Mouse (Mus musculus) cerebellum, adult (tissue): Measurements from ENCODE around the gene Abi2.
"Not testable (repeated sequence)": the region's sequence is repeated elsewhere in the genome, so short reads cannot be mapped to it uniquely, and the experiment has no call there.

ENCODE experiments used
- ATAC-seq: cut with Nextera tagmentation; 2 replicates; pipeline ENCODE4 v1.9.2; 2017; ENCODE audit warnings: mild to moderate bottlenecking, moderate library complexity, mixed read lengths; ENCODE audit not compliant: insufficient number of reproducible peaks, low FRiP score, low TSS enrichment

The Abi2 gene

GRCm38 (mm10) chr1:60409168-60409828, at the start of gene Abi2:
TSS of gene Abi2 (plus strand) at chr1:60409619.
- peak; percentile 83 for ATAC-seq

GRCm38 (mm10) chr1:60361626-60362025, 47.8 kb upstream of the Abi2 start:
- ATAC-seq, result no peak

- no peak for ATAC-seq
Measured at GRCm38 (mm10) chr1:60376556-60376955, 32.9 kb upstream of the Abi2 start.

GRCm38 (mm10) chr1:60381910-60382309, 27.5 kb upstream of the Abi2 start:
- no peak for ATAC-seq

- ATAC-seq, result no peak
Measured at GRCm38 (mm10) chr1:60404848-60405247, 4.6 kb upstream of the Abi2 start.

GRCm38 (mm10) chr1:60408501-60409167, 785 bp upstream of the Abi2 start:
- ATAC-seq, result no peak; the same call in 1 of the 2 replicates

GRCm38 (mm10) chr1:60409928-60410817, 754 bp downstream of the Abi2 start:
- peak; percentile 56 for ATAC-seq

GRCm38 (mm10) chr1:60416724-60417123, 7.3 kb downstream of the Abi2 start:
- no peak for ATAC-seq

- ATAC-seq, result no peak
Measured at GRCm38 (mm10) chr1:60423882-60424281, 14.5 kb downstream of the Abi2 start.

- ATAC-seq, result no peak
Measured at GRCm38 (mm10) chr1:60428341-60428740, 18.9 kb downstream of the Abi2 start.

GRCm38 (mm10) chr1:60428932-60429331, 19.5 kb downstream of the Abi2 start:
- peak; percentile 86 for ATAC-seq

GRCm38 (mm10) chr1:60431531-60431930, 22.1 kb downstream of the Abi2 start:
- no peak for ATAC-seq

GRCm38 (mm10) chr1:60432497-60432896, 23.1 kb downstream of the Abi2 start:
- no peak for ATAC-seq

GRCm38 (mm10) chr1:60441438-60441837, 32.0 kb downstream of the Abi2 start:
- ATAC-seq, result not testable (repeated sequence)

- no peak for ATAC-seq
Measured at GRCm38 (mm10) chr1:60447067-60447466, 37.6 kb downstream of the Abi2 start.

- ATAC-seq, result no peak
Measured at GRCm38 (mm10) chr1:60449896-60450295, 40.5 kb downstream of the Abi2 start.

GRCm38 (mm10) chr1:60460623-60461022, 51.2 kb downstream of the Abi2 start:
- no peak for ATAC-seq

- ATAC-seq, result no peak
Measured at GRCm38 (mm10) chr1:60469491-60469890, 60.1 kb downstream of the Abi2 start.

- ATAC-seq, result no peak
Measured at GRCm38 (mm10) chr1:60470541-60470940, 61.1 kb downstream of the Abi2 start.

GRCm38 (mm10) chr1:60481561-60481960, 72.1 kb downstream of the Abi2 start:
- no peak for ATAC-seq

GRCm38 (mm10) chr1:60482881-60483280, 73.5 kb downstream of the Abi2 start:
- no peak for ATAC-seq
